Mouse (Mus musculus): ENCODE data around the gene Iqck. TPM values are rescaled to one million over a fixed set of nuclear protein-coding genes. Genes with fewer than 3 reads are reported as not detected.

Gene Iqck
- polyA plus RNA-seq, 1 experiment from 2014 or later, result 2.0 TPM

DNA sequence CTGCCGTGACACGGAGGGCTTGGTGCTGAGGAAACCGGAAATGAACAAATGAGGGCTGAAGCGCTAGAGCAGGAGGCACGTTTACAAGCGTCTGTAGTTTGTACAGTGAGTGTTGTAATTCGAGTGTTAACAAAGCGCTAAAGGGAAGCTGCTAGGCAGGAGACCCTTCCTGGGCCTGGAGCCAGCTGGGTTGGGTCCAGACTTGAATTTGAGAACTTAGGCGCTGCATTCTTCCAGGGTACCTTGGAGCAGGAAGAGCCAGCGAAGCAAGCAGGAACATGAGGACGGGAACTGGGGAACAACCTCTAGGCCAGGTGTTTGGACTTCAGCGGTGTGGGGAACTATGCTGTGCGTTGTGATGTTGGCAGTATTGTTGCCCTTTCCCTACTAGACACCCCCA lies 47.4 kb downstream of the Iqck start:
- no peaks in the 10 kb centered on the region for H3K36me3 ChIP-seq
- H3K9me3 ChIP-seq, result no peaks in the 10 kb centered on the region
- no peak overlapping the region for H3K4me3 ChIP-seq (replicated peaks)
- no peaks in the 10 kb centered on the region for H3K27me3 ChIP-seq (replicated peaks)
- ATAC-seq, result peak; percentile 62
- WGBS, result 40% methylated on average over 13 of the region's 13 CpGs
- no peak overlapping the region for H3K9ac ChIP-seq
- peaks cover 9% of the 10 kb centered on the region; the same call in 1 of the 2 replicates for H3K4me1 ChIP-seq (replicated peaks)
- peak overlapping the region; percentile 39 for H3K4me2 ChIP-seq (replicated peaks)
- no peak overlapping the region for H3K27ac ChIP-seq

DNA sequence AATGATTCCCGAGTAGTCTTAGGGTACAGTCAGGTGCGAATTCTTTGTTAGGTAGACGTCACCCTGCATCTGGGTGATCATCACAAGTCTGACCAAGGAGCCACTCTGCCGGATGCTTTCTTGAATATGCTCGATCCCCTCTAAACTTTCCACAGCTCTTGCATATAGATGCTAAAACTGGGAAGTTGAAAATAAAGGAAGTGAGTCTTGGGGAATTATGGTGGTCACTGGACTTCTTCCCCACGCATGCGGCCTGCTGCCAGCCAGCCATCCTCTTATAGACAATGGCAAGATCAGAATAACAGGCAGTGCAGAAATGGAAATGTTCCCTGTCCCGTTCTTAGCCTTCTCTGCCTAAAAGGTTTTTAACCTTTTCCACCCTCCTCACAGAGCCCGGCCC lies 48.3 kb downstream of the Iqck start:
- no peaks in the 10 kb centered on the region for H3K27me3 ChIP-seq (replicated peaks)
- H3K9me3 ChIP-seq, result no peaks in the 10 kb centered on the region
- H3K9ac ChIP-seq, result no peak overlapping the region
- no peak overlapping the region for H3K4me2 ChIP-seq (replicated peaks)
- WGBS, result 87% methylated on average over 9 of the region's 9 CpGs
- H3K36me3 ChIP-seq, result no peaks in the 10 kb centered on the region
- no peak overlapping the region for H3K4me3 ChIP-seq (replicated peaks)
- no peak for ATAC-seq
- H3K27ac ChIP-seq, result no peak overlapping the region
- peaks cover 9% of the 10 kb centered on the region; the same call in 1 of the 2 replicates for H3K4me1 ChIP-seq (replicated peaks)

DNA sequence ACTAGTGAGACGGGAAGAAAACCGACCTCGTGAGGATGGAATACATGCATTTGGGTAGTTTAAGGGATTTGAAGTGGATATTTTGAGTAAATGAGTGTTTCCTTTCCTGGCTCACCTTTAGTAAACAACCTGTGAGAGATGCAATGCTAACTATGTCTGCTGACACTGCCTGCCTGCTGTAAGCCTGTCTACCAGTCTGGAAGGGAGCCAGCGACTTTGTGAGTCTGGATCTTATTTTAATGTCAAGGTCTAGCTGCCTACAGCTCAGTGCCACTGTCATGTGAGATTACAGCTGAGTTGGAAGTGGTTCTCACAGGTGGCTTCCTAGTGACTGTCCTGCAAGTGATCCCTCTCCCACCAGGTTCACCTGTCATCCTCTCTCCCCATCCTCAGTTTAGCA lies 49.0 kb downstream of the Iqck start:
- Histone ChIP-seq H3K4me2 (replicated peaks) (no peak overlapping the region), H3K36me3 (no peaks in the 10 kb centered on the region), H3K9me3 (no peaks in the 10 kb centered on the region), H3K27me3 (replicated peaks) (no peaks in the 10 kb centered on the region), H3K4me3 (replicated peaks) (no peak overlapping the region), H3K4me1 (replicated peaks) (peaks cover 9% of the 10 kb centered on the region; the same call in 1 of the 2 replicates), H3K27ac (no peak overlapping the region), H3K9ac (no peak overlapping the region)
- no peak for ATAC-seq
- 80% methylated on average over 4 of the region's 4 CpGs for WGBS

DNA sequence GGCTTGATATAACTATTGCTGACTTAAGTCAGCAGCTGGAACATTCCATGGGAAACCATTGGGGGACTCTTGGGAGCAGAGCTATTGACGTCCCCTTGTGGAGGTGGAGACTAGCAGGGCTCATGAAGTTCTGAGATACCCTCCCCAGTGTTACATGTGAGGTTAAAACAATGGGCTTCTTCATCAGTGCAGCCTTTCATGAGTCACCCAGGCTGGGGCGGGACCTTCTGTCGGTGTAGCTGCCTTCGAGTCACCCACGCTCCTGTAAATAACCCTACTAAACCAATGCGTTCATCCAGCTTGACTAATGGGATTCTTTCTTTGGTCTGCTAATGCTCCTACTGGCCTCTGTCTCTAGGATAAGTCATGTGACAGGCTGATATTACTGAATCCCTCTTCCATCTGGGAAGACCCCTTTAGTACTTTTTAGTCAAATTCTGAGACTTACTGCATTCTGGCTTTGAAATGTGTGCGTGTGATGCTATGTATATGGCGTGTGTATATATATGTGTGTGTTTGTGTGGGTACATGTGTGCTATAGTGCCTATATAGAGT lies 53.5 kb downstream of the Iqck start:
- Histone ChIP-seq H3K27ac (no peak overlapping the region), H3K9ac (no peak overlapping the region), H3K9me3 (no peaks in the 10 kb centered on the region), H3K36me3 (no peaks in the 10 kb centered on the region), H3K4me2 (replicated peaks) (no peak overlapping the region), H3K4me1 (replicated peaks) (no peaks in the 10 kb centered on the region), H3K4me3 (replicated peaks) (no peak overlapping the region), H3K27me3 (replicated peaks) (no peaks in the 10 kb centered on the region)
- ATAC-seq, result no peak
- WGBS, result 72% methylated on average over 8 of the region's 8 CpGs

DNA sequence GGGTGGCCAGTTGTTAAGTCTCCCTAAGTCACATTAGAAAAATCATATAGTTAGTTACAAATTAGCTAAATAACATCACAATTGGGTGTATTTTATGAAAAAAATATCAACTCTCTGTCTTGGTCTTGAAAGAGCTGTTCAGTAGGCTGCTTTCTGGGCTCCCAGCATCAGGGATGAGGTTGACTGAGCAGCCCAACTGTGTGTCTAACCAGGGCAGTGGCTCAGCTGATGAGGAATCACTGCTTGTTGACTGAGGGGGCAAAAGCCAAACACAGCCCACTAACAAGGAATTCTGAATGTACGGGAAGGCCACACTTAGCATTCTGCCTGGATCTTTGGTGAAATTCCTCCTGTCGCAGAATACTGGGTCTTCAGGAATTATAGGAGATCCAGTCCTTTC lies 54.9 kb downstream of the Iqck start:
- Histone ChIP-seq H3K4me2 (replicated peaks) (no peak overlapping the region), H3K27me3 (replicated peaks) (no peaks in the 10 kb centered on the region), H3K4me3 (replicated peaks) (no peak overlapping the region), H3K36me3 (no peaks in the 10 kb centered on the region), H3K4me1 (replicated peaks) (no peaks in the 10 kb centered on the region), H3K9me3 (no peaks in the 10 kb centered on the region), H3K9ac (no peak overlapping the region), H3K27ac (no peak overlapping the region)
- WGBS, result 84% methylated on average over 2 of the region's 2 CpGs
- no peak for ATAC-seq

DNA sequence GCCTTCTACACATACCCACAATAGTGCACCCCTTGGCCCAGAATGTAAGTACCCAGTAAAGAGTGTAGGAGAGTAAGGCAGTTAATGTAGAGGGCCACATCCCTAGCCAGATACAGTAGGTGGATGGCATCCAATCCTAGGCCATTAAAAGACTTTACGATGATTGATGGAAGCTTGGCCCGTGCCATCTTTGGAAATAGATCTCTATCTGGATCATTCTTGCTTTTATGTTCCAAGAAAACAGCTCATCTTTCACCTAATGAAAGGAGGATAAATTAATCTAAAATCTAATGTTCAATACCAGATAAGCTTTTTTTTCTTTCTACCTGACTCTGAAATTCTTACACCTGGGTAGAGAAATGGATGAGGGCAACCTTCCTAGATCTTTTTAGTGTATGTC lies 55.6 kb downstream of the Iqck start:
- Histone ChIP-seq H3K36me3 (no peaks in the 10 kb centered on the region), H3K4me1 (replicated peaks) (no peaks in the 10 kb centered on the region), H3K9ac (no peak overlapping the region), H3K9me3 (no peaks in the 10 kb centered on the region), H3K27ac (no peak overlapping the region), H3K4me2 (replicated peaks) (no peak overlapping the region), H3K4me3 (replicated peaks) (no peak overlapping the region), H3K27me3 (replicated peaks) (no peaks in the 10 kb centered on the region)
- no peak for ATAC-seq
- WGBS, result 92% methylated on average over 2 of the region's 2 CpGs

DNA sequence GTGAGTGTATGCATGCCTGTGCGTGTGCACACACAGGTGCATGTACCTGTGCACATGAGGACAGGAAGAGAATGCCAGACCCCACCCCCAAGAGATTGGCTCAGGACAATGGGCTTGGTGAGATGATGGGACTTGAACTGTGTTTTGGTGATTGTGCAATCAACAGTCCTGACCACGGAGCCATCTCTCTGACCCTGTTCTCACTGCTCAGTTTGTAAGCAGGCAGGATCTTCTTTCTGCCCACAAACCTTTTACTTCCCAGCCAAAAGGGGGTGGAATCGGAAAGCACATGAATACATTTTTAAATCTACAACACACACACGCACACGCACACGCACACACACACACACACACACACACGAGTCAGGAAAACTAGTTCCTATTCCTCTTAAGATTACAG lies 56.0 kb downstream of the Iqck start:
- no peak for ATAC-seq
- H3K36me3 ChIP-seq, result no peaks in the 10 kb centered on the region
- H3K4me1 ChIP-seq (replicated peaks), result no peaks in the 10 kb centered on the region
- no peak overlapping the region for H3K4me2 ChIP-seq (replicated peaks)
- no peak overlapping the region for H3K9ac ChIP-seq
- H3K9me3 ChIP-seq, result no peaks in the 10 kb centered on the region
- no peaks in the 10 kb centered on the region for H3K27me3 ChIP-seq (replicated peaks)
- WGBS, result 77% methylated on average over 7 of the region's 7 CpGs
- H3K27ac ChIP-seq, result no peak overlapping the region
- no peak overlapping the region for H3K4me3 ChIP-seq (replicated peaks)

DNA sequence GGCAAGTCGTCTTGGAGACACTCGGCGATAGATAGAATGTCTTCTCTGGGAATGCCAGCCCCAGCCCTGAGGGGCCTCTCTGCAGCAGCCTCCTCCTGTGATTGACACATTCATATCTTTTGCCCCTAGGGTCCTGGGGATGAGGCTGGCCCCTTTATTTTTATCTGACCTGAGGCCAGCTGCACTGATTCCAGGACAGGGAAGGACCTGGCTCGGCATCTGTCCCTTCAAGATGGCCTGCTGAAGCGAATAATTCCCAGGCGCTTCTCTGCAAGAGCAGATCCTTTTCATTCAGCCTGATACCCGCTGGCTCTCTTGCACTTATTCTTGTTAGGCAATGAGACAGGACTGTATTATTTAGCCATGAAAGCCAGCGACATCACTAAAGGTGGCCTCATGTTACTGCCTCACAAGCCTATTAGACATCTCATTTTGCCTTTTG lies 56.5 kb downstream of the Iqck start:
- Histone ChIP-seq H3K4me3 (replicated peaks) (no peak overlapping the region), H3K27me3 (replicated peaks) (no peaks in the 10 kb centered on the region), H3K4me2 (replicated peaks) (no peak overlapping the region), H3K9ac (no peak overlapping the region), H3K27ac (no peak overlapping the region), H3K36me3 (no peaks in the 10 kb centered on the region), H3K4me1 (replicated peaks) (no peaks in the 10 kb centered on the region), H3K9me3 (no peaks in the 10 kb centered on the region)
- no peak for ATAC-seq
- WGBS, result 77% methylated on average over 8 of the region's 8 CpGs

DNA sequence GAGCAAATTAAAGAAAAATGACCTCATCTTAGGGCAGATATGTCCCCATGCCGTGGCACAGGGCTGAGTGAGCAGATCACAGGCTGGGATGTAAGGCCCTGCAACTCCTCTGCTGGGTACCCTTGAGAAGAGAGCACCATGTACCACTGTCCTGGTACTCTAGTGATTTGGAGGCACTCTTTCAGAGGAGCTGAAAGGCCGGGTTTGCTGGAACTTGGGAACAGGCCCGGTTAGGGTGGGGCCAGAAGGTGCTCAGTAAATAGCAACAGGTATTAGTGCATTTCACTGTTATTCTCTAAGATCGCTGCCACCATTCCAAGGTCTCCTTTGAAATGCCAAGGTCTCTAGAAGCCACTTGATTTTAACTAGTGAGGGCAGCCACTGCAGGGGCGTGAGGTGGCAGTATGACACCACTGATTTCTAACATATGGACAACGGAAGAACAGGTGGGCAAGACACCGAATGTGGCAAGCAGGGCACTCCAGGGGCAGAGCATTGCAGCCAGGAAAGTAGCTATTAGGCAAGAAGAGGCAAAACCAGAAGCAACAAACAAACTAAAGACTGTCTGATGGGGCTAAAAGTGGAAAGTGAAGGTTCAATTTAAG lies 59.1 kb downstream of the Iqck start:
- Histone ChIP-seq H3K4me2 (replicated peaks) (no peak overlapping the region), H3K36me3 (no peaks in the 10 kb centered on the region), H3K4me1 (replicated peaks) (no peaks in the 10 kb centered on the region), H3K27me3 (replicated peaks) (no peaks in the 10 kb centered on the region), H3K9ac (no peak overlapping the region), H3K27ac (no peak overlapping the region), H3K9me3 (no peaks in the 10 kb centered on the region), H3K4me3 (replicated peaks) (no peak overlapping the region)
- WGBS, result 75% methylated on average over 7 of the region's 7 CpGs
- no peak for ATAC-seq

DNA sequence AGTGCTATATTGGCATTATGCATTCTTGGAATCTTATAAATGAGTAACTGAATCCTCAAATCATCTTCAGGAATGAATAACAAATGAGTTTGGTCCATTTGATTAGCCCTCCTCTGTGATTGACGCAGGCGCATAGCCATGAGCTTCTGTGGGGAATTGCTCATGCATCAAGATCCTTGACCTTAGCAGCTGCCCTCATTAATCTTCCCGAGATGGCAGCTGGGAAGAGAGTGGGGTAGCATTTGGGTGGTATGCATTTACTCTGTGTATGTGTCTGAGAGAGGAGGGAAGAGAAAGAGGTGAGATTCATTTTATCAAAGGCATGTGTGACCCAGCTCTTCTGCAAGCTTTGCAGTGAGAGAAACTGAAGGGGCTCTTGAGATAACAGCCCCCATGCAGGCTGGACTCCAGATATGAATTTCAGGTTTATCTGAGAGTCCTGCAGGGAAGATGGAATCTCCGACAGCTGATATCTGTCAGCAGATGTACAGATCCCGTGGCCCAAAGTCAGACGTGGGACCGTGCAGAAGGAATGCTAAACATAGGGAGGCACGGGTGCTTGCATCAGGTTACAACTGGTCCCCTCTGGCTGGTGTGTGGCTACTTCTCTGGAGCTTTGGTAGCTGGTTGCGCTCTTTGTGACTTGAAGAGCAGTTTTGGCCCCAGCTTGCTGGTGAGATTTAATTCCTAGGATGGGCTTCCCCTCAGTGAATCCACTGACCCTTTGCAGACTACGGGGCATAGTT lies 63.9 kb downstream of the Iqck start:
- no peak for ATAC-seq
- H3K4me2 ChIP-seq (replicated peaks), result no peak overlapping the region
- no peak overlapping the region for H3K4me3 ChIP-seq (replicated peaks)
- H3K27me3 ChIP-seq (replicated peaks), result no peaks in the 10 kb centered on the region
- H3K9me3 ChIP-seq, result no peaks in the 10 kb centered on the region
- 48% methylated on average over 10 of the region's 10 CpGs for WGBS
- H3K9ac ChIP-seq, result no peak overlapping the region
- H3K27ac ChIP-seq, result no peak overlapping the region
- H3K4me1 ChIP-seq (replicated peaks), result no peaks in the 10 kb centered on the region
- no peaks in the 10 kb centered on the region for H3K36me3 ChIP-seq

DNA sequence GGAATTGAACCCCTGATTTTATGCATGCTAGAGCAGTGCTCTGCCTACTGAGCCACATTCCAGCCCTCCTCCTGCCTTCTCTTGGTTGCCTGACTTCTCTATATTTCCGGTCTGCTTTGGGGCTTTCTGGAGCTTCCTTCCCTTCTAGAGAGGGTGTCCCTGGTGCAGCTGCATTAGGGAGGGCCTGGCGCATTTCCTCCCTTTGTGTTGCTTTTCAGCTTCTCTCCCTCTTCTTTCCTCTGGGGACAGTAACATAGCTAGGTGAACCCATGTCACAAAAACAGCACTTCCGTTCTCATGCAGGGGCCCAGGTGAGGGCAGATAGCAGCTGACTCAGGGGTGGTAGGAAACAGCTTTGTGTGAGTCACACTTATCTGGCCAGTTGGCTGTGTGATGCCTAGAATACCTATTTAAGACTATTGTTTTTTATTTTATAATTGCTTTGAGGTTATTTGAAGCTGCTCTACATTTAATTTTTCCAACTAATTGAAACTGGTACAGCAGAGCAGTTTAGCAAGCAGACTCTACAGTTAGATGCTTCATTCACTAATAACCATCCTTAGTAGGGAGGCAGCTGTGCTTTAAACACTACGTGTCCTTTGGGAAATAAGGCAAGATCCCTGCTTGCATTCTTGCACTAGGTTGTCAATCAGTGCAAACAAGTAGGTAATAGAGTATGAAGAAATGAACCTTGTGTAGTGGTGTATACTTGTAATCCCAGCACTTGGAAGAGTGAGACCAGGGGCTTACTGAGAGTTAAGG lies 67.1 kb downstream of the Iqck start:
- H3K27ac ChIP-seq, result no peak overlapping the region
- H3K4me3 ChIP-seq (replicated peaks), result no peak overlapping the region
- H3K9ac ChIP-seq, result no peak overlapping the region
- no peak for ATAC-seq
- H3K4me1 ChIP-seq (replicated peaks), result no peaks in the 10 kb centered on the region
- no peaks in the 10 kb centered on the region for H3K9me3 ChIP-seq
- no peak overlapping the region for H3K4me2 ChIP-seq (replicated peaks)
- no peaks in the 10 kb centered on the region for H3K27me3 ChIP-seq (replicated peaks)
- WGBS, result 59% methylated on average over 4 of the region's 4 CpGs
- H3K36me3 ChIP-seq, result no peaks in the 10 kb centered on the region

DNA sequence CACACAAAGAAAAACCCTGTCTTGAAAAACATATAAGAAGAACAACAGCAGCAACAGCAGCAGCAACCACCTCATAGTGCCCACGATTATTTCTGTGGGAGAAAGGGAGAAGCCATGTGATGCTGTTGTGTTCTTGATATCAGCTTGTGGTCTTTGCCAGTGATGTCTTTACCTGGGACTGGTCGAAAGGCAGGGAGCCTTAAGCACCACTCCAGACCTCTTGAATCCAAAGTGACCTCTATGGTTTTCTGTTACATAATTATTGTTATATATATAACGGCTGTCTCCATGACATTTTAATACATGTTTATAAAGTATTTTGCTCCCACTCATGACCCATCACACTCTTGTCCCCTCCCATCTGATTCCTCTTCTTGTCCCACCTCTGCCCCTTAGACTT lies 70.0 kb downstream of the Iqck start:
- Histone ChIP-seq H3K36me3 (no peaks in the 10 kb centered on the region), H3K27me3 (replicated peaks) (no peaks in the 10 kb centered on the region), H3K9ac (no peak overlapping the region), H3K4me2 (replicated peaks) (no peak overlapping the region), H3K9me3 (no peaks in the 10 kb centered on the region), H3K4me1 (replicated peaks) (peaks cover 6% of the 10 kb centered on the region; the same call in 1 of the 2 replicates), H3K4me3 (replicated peaks) (no peak overlapping the region), H3K27ac (no peak overlapping the region)
- no peak for ATAC-seq
- WGBS, result 76% methylated on average over 3 of the region's 3 CpGs
